Mouse (Mus musculus): ENCODE measurements around the gene Ceacam14. TPM values are rescaled to one million over a fixed set of nuclear protein-coding genes. Genes with fewer than 3 reads are reported as not detected.

The Ceacam14 gene
- not detected in 2 replicates for polyA plus RNA-seq (2015; fragmentation: Nextera tagmentation; extraction: Ambion mirVana)

- Histone ChIP-seq H3K4me1 (replicated peaks) (no peaks in the 10 kb centered on the region), H3K27ac (no peak within 1 kb of the TSS), H3K27me3 (no peaks in the 10 kb centered on the region), H3K9ac (no peak within 1 kb of the TSS), H3K36me3 (no peaks in the 10 kb centered on the region), H3K4me2 (no peak within 1 kb of the TSS), H3K9me3 (replicated peaks) (peaks cover 4% of the 10 kb centered on the region; the same call in 1 of the 2 replicates), H3K4me3 (no peak within 1 kb of the TSS)
- ATAC-seq (replicated peaks; ENCODE audit: insufficient number of reproducible peaks, insufficient read depth, low FRiP score, low read depth), result no peak
- 58% methylated on average over 4 of the region's 4 CpGs for WGBS
Observed at GRCm38 (mm10) chr7:17812333-17812732, at the start of gene Ceacam14. Gene Ceacam14 (plus strand): TSS chr7:17812633.

Other genes starting within 250 kb of the Ceacam14 start
- not detected in 2 replicates for gene Ceacam5, start 99.4 kb upstream of the Ceacam14 start, polyA plus RNA-seq (2015; fragmentation: Nextera tagmentation; extraction: Ambion mirVana)
- not detected in 2 replicates for gene Gm5155, start 59.1 kb downstream of the Ceacam14 start, polyA plus RNA-seq (2015; fragmentation: Nextera tagmentation; extraction: Ambion mirVana)
- not detected in 2 replicates for gene Ceacam11, start 159.5 kb downstream of the Ceacam14 start, polyA plus RNA-seq (2015; fragmentation: Nextera tagmentation; extraction: Ambion mirVana)
- not detected in 2 replicates for gene Ceacam13, start 197.3 kb downstream of the Ceacam14 start, polyA plus RNA-seq (2015; fragmentation: Nextera tagmentation; extraction: Ambion mirVana)